Mouse (Mus musculus): Measurements from ENCODE around the gene St7. TPM values are rescaled to one million over a fixed set of nuclear protein-coding genes. Genes with fewer than 3 reads are reported as not detected.

Gene St7
- 22.3 and 25.9 TPM in 2 replicates for polyA plus RNA-seq (2015; fragmentation: Nextera tagmentation; extraction: Ambion mirVana)

DNA sequence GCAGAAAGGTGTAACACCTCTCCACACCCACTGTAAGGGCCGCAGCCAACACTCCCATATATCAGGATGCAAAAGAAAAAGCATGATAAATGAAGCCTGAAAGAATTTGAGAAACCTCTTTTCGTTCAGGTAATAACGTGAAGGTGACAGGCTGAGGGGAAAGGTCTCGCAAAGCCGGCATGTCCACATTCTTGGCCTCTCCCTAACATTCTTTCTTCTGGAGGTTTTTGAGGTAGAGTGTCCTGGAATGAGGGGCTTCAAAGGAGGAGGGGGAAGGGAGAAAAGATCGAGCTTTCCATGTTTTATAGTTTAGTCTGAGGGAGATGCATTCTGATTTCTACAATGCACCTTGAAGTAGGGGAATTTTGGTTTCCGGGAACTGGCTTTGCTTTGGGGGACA lies at the start of gene St7:
St7 (plus strand) TSS at position 287 of the 400 bp plus-strand sequence.

Other genes starting within 250 kb of the St7 start
- 4.3 and 4.7 TPM in 2 replicates for gene Met, start 229.1 kb upstream of the St7 start, polyA plus RNA-seq (2015; fragmentation: Nextera tagmentation; extraction: Ambion mirVana)
- gene Capza2, start 56.7 kb upstream of the St7 start, polyA plus RNA-seq (2015; fragmentation: Nextera tagmentation; extraction: Ambion mirVana): 253 and 275 TPM in 2 replicates

All from urinary bladder, postnatal 0 days (tissue).